Mouse (Mus musculus) cerebellum, adult 2 months (tissue): ENCODE data around the gene Kras. TPM values are rescaled to one million over a fixed set of nuclear protein-coding genes. Genes with fewer than 3 reads are reported as not detected.

ENCODE experiments used
- DNase-seq, 2 experiments: peaks; one replicate each; pipeline ENCODE4 v3.0.0; 2021
- H3K27ac ChIP-seq: fragments of 200-500 bp; 2 replicates; pipeline ENCODE4 v1.5.1; 2012; ENCODE audit warnings: low read length, control low read depth, inconsistent platforms; ENCODE audit not compliant: insufficient read depth
- H3K27me3 ChIP-seq: fragments of 200-500 bp; 2 replicates; pipeline ENCODE4 v1.6.1; 2012; ENCODE audit warnings: inconsistent platforms, mild to moderate bottlenecking, low read length, moderate library complexity; ENCODE audit not compliant: control insufficient read depth, insufficient read depth
- H3K4me1 ChIP-seq: fragments of 200-500 bp; 2 replicates; pipeline ENCODE4 v1.6.1; 2011; ENCODE audit warnings: low read length; ENCODE audit not compliant: control insufficient read depth, insufficient read depth
- H3K4me3 ChIP-seq: fragments of 200-500 bp; replicated peaks from 2 replicates; pipeline ENCODE3; 2011; ENCODE audit warnings: mild to moderate bottlenecking, low read depth, low read length, control low read depth; ENCODE audit not compliant: insufficient read depth
- CTCF ChIP-seq: fragments of 200-500 bp; IDR thresholded peaks from 2 replicates; pipeline ENCODE4 v1.5.1; 2011; ENCODE audit warnings: low read depth, mild to moderate bottlenecking, control low read depth, low read length, moderate library complexity, borderline replicate concordance; ENCODE audit not compliant: insufficient read depth
- POLR2A ChIP-seq: fragments of 200-500 bp; IDR thresholded peaks from 2 replicates; pipeline ENCODE4 v1.6.1; 2011; ENCODE audit warnings: low read length, control low read depth, borderline replicate concordance; ENCODE audit not compliant: insufficient read depth
- WGBS: fragments of 180-500 bp; shearing (Covaris S2); methylation state at CpG from one replicate; pipeline ENCODE4 v1.1.7; 2018; 5-methylcytosine and 5-hydroxymethylcytosine counted together
- polyA plus RNA-seq: library from polyadenylated mRNA; depleted of rRNA; stranded (reverse); fragments of >200 nt; gene quantifications from 2 replicates; pipeline ENCODE4 v1.2.3, GENCODE M21; 2012

Kras gene
- polyA plus RNA-seq, 1 experiment = 38.6 TPM

DNA sequence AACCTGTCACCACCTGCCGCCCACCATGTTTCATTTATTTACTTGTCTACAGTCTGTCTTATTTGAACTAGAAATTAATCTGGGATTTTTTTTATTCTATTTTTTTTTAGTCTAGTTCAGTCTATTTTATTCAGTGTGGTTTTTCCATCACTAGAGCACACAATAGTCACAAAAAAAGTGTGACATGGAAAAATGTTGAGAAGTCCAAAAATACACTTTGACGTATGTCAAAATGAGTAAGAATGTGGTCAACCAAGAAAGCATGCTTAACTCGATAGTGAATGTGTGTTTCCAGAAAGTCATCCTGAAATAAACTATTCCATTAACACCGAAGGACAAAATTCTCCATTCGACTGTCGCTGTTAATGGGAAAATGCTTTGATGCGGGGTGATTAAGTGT, 12.3 kb upstream of the Kras start:
- no peak for DNase-seq
- H3K27ac ChIP-seq = no peak overlapping the region
- TF ChIP-seq CTCF = no peak
- TF ChIP-seq POLR2A = no peak
- no peak overlapping the region for H3K4me3 ChIP-seq
- no peaks in the 10 kb centered on the region for H3K27me3 ChIP-seq
- no peaks in the 10 kb centered on the region for H3K4me1 ChIP-seq
- WGBS = 89% methylated on average over 7 of the region's 7 CpGs

GRCm38 (mm10) chr6:145256701-145257073, 6.6 kb upstream of the Kras start:
- DNase-seq = no peak
- Histone ChIP-seq H3K27me3 (no peaks in the 10 kb centered on the region), H3K4me1 (no peaks in the 10 kb centered on the region), H3K4me3 (no peak overlapping the region), H3K27ac (no peak overlapping the region)
- TF ChIP-seq CTCF = no peak
- TF ChIP-seq POLR2A = no peak
- 37% methylated on average over 2 of the region's 2 CpGs for whole genome bisulfite sequencing

- TF ChIP-seq POLR2A = no peak
- TF ChIP-seq CTCF = no peak
- no peaks in the 10 kb centered on the region for H3K4me1 ChIP-seq
- no peak for DNase-seq
- WGBS = 75% methylated on average over 13 of the region's 13 CpGs
- no peaks in the 10 kb centered on the region for H3K27me3 ChIP-seq
- H3K4me3 ChIP-seq = no peak overlapping the region
- no peak overlapping the region for H3K27ac ChIP-seq
Observed at GRCm38 (mm10) chr6:145255952-145256700, 6.1 kb upstream of the Kras start.

GRCm38 (mm10) chr6:145250820-145251219, 781 bp upstream of the Kras start:
- 7% methylated on average over 16 of the region's 16 CpGs for WGBS
- no peak for TF ChIP-seq CTCF
- no peak for TF ChIP-seq POLR2A
- Histone ChIP-seq H3K27me3 (no peaks in the 10 kb centered on the region), H3K4me3 (peak overlapping the region; percentile 92), H3K27ac (peak overlapping the region; percentile 70), H3K4me1 (peaks cover 5% of the 10 kb centered on the region; the same call in 1 of the 2 replicates)
- DNase-seq = no peak

DNA sequence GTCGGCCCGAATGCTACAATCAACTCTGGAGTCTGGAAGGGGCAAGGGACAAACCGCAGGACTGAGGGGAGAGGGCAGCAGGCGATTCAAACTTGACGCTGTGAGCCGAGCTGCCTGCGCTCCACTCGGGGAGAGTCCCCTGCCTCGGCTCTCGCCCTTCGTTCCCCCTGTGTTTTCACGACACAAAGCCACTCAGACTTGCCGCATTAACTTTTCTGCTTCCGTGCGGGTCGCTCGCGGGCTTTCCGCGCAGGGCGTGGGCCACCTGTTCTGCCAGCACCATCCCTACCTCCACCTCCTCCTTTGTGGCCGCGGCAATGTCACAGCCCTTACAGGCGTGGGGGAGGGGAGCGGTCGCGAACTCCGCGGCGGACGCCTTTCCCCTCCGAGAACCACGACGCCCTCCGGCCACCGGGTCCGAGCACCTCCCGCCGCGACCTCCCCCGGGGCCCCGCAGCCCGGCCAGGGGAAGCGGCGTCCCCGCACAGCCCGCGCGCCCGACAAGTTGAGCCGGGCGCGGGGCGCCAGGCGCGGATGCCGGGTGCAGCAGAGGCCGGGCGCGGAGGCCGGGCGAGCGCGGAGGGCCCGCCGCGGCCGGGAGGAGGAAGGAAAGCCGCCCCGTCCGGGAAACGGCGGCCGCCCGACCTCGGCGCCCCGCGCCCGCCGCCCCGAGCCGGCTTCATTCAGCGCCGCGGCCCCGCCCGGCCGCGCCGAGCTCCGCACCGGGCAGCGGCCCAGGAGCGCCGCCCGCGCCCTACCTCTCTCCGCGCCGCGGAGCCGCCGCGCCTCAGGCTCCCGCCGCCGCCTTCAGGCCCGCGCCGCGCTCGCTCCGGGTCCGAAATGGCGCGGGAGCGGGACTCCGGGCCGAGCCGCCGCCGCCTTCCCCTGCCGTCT, 501 bp downstream of the Kras start:
- Histone ChIP-seq H3K4me3 (peak overlapping the region; percentile 92), H3K27me3 (no peaks in the 10 kb centered on the region), H3K4me1 (peaks cover 5% of the 10 kb centered on the region; the same call in 1 of the 2 replicates), H3K27ac (peak overlapping the region; percentile 68)
- WGBS = 3% methylated on average over 110 of the region's 124 CpGs
- TF ChIP-seq CTCF (no peak), POLR2A (no peak)
- DNase-seq = peak; percentile 69 to 77

- Histone ChIP-seq H3K27ac (no peak overlapping the region), H3K4me3 (peak overlapping the region; percentile 27), H3K27me3 (no peaks in the 10 kb centered on the region), H3K4me1 (peaks cover 5% of the 10 kb centered on the region; the same call in 1 of the 2 replicates)
- TF ChIP-seq POLR2A = no peak
- TF ChIP-seq CTCF = no peak
- 70% methylated on average over 3 of the region's 3 CpGs for WGBS
- no peak for DNase-seq
Observed at GRCm38 (mm10) chr6:145247886-145248285, 2.2 kb downstream of the Kras start.

DNA sequence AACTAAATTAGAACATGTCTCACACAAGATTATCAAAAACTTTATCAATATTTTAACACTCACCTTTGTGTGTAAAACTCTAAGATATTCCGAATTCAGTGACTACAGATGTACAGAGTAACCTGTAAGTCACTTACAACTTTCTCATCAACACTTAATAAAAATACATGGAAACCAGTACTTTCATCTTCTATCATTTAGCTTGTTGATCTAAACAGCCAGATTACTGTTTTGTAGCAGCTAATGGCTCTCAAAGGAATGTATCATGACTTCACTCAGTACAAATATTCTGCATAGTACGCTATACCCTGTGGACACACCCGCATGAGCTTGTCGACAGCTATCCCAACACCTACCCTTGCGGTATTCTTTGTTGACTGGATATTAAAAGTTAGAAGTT, 3.2 kb downstream of the Kras start:
- H3K27ac ChIP-seq = no peak overlapping the region
- WGBS = 89% methylated on average over 5 of the region's 5 CpGs
- peaks cover 5% of the 10 kb centered on the region; the same call in 1 of the 2 replicates for H3K4me1 ChIP-seq
- H3K4me3 ChIP-seq = no peak overlapping the region
- no peak for DNase-seq
- H3K27me3 ChIP-seq = no peaks in the 10 kb centered on the region
- no peak for TF ChIP-seq POLR2A
- TF ChIP-seq CTCF = no peak

- Histone ChIP-seq H3K27me3 (no peaks in the 10 kb centered on the region), H3K27ac (no peak overlapping the region), H3K4me3 (no peak overlapping the region), H3K4me1 (no peaks in the 10 kb centered on the region)
- no peak for DNase-seq
- 30% methylated on average over 1 of the region's 1 CpGs for WGBS
- TF ChIP-seq CTCF = peak; percentile 13; the same call in 1 of the 2 replicates
- no peak for TF ChIP-seq POLR2A
Observed at GRCm38 (mm10) chr6:145242521-145242920, 7.5 kb downstream of the Kras start.
